Mouse (Mus musculus) kidney, adult 18-20 months (tissue): ENCODE data around the gene Mdm4.

Experiments
- DNase-seq: peaks from one replicate; pipeline ENCODE4 v3.0.0; 2021

Gene Mdm4

DNA sequence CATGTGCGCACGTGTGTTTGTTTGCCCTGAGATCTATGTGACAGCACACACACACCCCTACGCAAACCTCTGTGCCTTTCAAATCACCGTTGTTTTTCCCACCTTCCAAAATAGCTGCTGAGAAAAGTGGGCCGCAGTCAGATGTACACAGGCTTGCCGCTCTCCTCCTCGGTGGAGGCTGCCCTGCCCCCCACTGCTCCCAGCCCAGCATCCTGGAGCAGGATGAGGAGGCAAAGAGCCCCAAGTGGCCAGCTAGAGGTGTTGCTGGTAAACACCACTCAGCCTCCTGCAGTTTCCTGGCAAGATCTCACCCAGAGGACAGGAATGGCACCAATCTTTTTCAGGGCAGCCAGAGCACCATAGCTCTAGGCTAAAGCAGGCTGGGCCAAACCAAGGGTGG lies 95.5 kb downstream of the Mdm4 start:
- DNase-seq = no peak

DNA sequence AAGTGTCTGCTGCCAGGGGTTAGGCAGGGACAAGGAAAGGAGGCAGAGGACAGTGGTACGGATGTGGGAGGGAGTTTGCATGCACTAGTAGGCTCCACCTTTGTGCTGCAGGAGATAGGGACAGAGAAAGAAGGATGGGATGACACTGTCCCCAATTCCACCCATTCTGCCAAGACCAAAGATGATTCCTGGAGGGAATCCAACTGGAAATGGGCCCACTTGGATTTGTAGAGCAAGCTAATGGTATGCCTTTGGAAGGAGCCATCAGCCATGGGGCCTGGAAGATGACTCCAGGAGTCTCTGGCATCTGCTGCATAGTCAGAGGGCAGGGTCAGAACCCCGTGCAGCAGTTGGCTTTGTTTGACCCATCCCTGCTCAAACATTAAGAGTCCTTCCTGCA lies 97.9 kb downstream of the Mdm4 start:
- no peak for DNase-seq

DNA sequence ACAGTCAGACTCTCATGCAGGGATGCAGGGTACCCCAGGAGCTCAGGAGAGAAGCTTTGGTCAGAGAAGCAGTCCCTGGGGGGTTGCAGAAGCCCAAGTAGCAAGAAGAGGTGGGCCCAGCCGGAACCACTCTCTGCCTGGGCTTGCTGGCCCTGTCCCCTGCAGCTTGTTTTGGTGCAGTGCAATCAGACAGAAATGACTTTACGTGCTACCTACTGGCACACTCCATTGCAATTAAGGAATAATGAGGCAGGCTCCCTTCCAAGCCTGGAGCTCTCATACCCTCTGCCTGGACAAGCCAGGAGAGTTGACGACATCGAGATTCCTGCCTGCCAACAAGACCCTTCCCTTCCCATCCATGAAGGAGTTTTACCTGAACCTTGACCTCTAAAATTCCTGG lies 100.1 kb downstream of the Mdm4 start:
- DNase-seq = no peak

DNA sequence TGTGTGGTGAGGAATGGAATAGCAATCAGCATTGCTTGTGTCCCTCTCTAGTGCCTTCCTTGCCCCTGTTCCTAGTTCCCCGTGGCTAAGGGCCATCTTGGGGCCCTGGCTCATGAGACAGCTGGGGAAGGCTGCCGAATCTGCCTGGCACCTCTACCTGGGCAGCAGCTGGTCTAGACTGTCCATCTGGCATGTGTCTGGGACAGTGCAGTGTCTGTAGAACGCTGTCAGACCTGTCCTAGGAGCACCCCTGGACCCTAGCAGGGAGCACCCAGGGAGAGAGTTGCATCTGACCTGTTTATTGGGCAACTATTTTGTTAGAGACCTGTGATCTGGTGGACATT lies 101.5 kb downstream of the Mdm4 start:
- no peak for DNase-seq

DNA sequence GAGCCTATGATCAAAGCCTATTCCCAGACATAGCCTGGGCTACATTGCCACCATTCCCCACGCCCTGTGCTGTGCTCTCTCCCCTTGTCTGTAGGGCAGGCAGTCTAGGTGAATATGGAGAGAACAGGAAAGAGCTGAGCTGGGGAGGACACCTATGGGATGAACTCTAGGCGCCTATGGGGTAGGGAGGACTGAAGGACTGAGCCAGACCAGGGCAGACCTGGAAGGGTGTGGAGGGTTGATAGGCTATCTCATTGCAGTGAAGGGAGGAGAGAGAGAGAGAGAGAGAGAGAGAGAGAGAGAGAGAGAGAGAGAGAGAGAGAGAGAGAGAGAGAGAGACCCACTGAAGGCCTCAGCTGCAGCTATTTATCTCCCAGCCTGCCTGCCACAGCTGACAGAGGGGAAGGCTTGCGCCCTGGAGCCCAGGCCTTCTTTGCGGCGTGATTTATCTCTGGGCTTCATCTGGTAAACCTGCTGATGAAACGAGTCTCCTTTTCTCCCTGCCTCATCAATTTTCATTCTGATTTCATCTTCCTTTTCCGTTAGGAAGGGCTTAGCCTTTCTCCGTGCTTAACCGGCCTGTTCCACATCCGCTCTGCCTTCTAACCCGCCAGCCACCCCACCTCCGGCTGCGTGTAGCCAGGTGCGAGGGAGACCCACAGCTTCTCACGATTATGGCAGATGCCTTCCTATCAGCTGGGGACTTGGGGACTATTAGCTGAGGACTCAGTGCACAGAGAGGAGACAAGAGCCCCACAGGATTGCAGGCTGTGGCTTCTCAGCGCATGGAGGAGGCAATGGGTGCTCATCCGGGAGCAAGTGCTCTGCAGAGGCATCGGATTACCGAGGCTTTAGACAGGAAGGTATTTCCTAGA lies 102.1 kb downstream of the Mdm4 start:
- DNase-seq = no peak

DNA sequence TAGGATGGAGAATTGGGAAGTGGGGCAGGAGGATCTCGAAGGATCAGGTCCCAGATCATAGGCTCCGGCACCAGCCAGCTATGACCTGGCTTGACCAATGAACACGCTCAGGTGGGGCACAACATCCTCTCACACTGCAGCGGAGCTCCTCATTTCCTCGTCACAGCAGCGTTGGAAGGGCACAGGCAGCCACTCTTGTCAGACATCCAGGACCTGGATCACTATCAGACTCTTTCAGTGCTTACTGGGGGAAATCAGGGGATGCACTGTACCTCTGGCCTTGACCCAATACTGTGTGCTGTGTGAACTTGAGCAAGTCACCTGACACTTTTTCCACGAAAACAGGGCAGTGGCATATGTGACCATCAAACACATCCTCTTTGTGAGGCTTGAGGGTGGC lies 105.1 kb downstream of the Mdm4 start:
- DNase-seq = no peak

DNA sequence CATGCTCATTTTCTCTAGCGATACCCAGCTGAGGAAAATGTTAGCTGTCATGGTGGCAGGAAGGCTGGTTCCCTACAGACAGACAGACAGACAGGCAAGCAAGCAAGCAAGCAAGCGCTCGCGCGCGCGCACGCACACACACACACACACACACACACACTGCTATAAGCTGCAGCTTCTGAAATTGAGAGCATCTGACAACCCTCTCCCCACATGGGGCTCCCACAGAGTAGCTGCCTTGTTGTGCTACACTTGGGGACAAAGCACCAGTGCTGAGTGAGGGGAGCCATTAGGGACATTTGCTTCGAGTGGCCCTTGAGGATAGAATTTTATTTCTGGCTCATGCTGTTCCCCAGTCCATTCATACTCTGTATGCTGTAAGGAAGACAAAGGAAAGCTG lies 108.1 kb downstream of the Mdm4 start:
- DNase-seq = no peak

DNA sequence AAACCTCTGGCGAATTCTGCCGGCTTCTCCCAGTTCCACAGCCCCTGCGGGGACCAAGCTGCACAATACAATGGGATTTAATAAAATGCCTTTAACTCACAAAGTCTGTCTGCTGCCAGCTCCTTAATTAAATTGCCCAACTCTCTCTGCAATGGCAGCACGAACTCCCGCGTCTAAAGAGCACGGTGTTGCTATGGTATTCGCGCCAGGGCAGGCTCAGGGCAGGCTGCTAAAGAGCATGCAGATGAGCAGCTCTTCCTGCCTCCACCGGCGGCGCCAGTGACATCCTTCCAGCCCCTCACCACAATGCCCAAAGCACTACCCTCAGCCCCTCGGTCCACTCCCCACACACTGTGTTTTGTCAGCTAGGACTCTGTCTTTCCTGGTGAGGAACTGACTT lies 109.3 kb downstream of the Mdm4 start:
- DNase-seq = no peak

DNA sequence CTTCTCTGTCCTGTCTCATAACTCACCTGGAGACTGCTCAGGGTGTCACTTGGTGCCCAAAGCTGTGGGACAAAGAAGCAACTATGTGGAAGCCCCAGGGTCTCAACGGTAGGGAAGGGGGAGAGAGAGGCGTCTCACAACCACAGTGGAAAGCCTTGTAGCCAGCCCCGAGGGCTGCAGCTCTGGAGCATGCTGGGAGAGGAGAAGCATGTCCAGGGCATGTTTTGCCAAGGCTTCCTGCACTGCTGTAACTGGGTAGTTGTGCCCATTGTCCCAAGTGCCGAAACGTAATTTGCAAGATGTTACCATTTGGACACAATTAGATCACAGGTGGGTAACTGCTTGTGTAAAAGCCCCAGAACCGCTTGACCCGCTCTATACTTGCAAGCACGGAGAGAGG lies 111.1 kb downstream of the Mdm4 start:
- DNase-seq = no peak

DNA sequence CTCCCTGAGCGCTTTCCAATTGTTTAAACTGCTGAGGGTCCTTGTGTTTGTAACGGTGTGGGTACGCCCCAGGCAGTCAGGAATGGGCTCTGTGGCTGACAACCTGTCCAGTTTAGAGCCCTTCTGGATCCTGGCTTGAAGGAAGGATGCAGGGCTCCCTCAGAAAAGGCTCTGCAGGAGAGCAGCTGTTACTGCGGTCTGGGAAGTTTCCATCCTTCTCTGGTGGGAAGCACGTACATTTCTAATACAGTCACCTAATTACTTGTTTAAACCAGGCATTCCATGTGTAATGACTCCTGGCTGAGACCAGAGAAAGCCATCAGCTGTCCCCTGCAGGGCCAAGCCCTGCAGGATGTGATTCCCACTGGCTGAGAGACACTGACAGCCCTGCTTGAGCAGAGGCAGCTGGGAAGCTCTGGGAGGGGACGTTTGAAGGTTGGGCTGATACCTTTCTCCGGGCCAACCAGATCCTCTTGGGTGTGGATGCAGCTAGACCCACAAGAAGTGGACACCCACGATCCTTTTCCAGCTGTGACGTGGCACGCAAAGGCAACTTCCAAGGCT lies 112.2 kb downstream of the Mdm4 start:
- DNase-seq = no peak

DNA sequence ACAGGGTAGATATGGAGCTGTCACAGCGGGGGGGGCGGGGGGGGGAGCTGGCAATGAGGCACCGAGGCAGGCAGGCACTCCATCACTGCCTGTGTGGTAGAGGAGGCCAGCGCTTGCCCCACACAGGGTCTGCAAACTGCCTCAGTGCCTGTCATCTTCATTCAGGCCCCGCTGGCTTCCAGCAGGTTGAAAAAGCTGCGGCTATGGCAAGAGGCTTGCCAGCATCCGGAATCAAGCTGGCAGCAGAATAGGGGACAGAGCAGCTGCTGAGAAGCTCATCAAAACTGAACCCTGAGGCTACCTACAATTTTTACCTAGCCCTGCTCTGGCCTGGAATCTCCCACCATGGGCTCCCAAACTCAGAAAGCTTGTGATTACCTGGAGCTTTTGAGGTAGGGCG lies 112.8 kb downstream of the Mdm4 start:
- DNase-seq = no peak

DNA sequence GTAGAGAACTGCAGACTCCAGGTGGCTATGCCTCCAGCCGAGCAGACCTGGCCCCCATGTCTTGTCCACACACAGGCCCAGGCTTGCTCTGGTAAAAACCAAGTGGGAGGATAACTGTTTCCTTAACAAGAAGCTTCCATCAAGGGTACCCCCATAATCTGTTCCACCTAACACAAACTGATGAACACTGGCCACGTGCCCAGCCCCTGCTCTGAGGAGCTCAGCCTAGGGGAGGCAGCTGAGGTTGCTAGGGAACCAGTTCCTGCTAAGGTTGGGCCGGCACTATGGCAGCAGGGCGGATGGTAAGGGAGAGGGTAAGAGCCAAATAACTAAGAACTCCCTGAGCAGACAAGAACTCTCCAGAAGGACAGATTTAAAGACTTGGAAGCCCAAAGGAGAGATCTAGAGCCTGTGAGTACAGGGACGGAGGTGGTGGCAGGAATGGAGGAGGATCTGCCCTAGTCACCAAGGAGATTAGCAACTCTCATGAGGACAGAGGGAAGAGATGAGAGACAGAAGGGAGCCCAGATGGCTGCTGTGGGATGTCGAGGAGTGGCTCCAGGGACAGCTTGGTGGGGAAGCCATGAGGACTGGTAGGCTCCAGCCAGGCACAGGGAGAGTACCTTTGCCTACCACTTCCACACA lies 114.4 kb downstream of the Mdm4 start:
- no peak for DNase-seq

DNA sequence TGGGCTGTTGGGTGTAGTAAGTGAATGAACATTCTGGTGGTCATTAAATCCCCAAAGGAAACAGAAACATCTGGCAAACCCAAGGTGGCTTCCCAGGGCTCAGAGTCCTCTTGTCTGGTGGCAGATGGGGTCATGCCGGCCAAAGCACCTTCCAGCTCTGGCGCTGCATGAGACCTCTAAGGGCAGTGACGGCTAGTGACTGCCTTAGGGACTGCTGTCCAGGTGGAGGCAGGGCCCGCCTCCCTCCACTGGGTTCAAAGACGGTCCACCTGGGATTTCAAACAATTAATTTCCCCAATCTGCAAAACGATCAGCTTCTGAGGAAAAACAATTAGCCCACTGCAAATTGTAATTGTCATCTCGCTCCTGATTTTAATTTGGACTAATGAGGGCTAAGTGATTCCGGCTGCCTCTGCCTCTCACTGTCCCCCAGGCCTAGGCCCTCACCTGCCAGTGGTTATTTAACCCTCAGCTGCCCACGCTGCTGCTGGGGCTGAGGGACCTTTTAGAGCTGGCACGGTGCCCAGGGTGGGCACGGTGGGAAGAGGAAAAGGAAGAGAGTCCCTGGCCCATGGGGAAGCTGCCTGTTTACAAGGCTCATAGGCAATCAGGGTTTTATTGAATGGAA lies 119.8 kb downstream of the Mdm4 start:
- no peak for DNase-seq

DNA sequence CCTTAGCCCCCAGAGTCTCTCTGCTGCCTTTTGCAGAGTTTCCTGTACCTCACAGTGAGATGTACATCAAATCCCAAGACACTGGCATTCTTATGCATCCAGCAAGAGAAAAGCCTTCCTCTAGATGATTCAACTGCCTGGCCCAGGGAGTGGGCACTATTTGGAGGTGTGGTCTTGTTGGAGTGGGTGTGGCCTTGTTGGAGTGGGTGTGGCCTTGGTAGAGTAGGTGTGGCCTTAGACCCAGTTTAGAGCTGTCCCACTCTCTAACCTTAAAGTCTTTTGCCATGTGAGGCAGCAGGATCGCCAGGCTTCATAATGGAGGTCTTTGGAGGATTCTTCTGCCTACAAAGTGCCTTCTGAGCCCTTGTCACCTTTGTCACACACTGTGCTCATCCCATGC lies 120.4 kb downstream of the Mdm4 start:
- DNase-seq = no peak
